Mouse (Mus musculus): ENCODE data around the gene Anks3.

The Anks3 gene

GRCm38 (mm10) chr16:4968426-4968825 is 4.4 kb upstream of the Anks3 start:
- no peak for DNase-seq (ENCODE audit: low read depth, low spot score)

- DNase-seq (ENCODE audit: low read depth, low spot score), result peak; percentile 53
Observed at GRCm38 (mm10) chr16:4965392-4966129, 1.6 kb upstream of the Anks3 start.

GRCm38 (mm10) chr16:4964731-4965391 is 856 bp upstream of the Anks3 start:
- DNase-seq (ENCODE audit: low read depth, low spot score), result peak; percentile 58

GRCm38 (mm10) chr16:4963346-4963745 is 659 bp downstream of the Anks3 start:
- no peak for DNase-seq (ENCODE audit: low read depth, low spot score)

- no peak for DNase-seq (ENCODE audit: low read depth, low spot score)
Observed at GRCm38 (mm10) chr16:4960260-4960659, 3.7 kb downstream of the Anks3 start.

- DNase-seq (ENCODE audit: low read depth, low spot score), result peak; percentile 81
Observed at GRCm38 (mm10) chr16:4957446-4957845, 6.6 kb downstream of the Anks3 start.

GRCm38 (mm10) chr16:4956609-4957008 is 7.4 kb downstream of the Anks3 start:
- DNase-seq (ENCODE audit: low read depth, low spot score), result peak; percentile 58

- DNase-seq (ENCODE audit: low read depth, low spot score), result no peak
Observed at GRCm38 (mm10) chr16:4947378-4947777, 16.6 kb downstream of the Anks3 start.

GRCm38 (mm10) chr16:4946155-4946554 is 17.9 kb downstream of the Anks3 start:
- DNase-seq (ENCODE audit: low read depth, low spot score), result no peak

- DNase-seq (ENCODE audit: low read depth, low spot score), result no peak
Observed at GRCm38 (mm10) chr16:4945415-4945814, 18.6 kb downstream of the Anks3 start.

GRCm38 (mm10) chr16:4943431-4943830 is 20.6 kb downstream of the Anks3 start:
- DNase-seq (ENCODE audit: low read depth, low spot score), result no peak

- no peak for DNase-seq (ENCODE audit: low read depth, low spot score)
Observed at GRCm38 (mm10) chr16:4942868-4943267, 21.1 kb downstream of the Anks3 start.

- DNase-seq (ENCODE audit: low read depth, low spot score), result no peak
Observed at GRCm38 (mm10) chr16:4941016-4941415, 23.0 kb downstream of the Anks3 start.

GRCm38 (mm10) chr16:4940311-4940850 is 23.6 kb downstream of the Anks3 start:
- no peak for DNase-seq (ENCODE audit: low read depth, low spot score)

- peak; percentile 72 for DNase-seq (ENCODE audit: low read depth, low spot score)
Observed at GRCm38 (mm10) chr16:4939412-4939811, 24.6 kb downstream of the Anks3 start.

GRCm38 (mm10) chr16:4938989-4939388 is 25.0 kb downstream of the Anks3 start:
- peak; percentile 97 for DNase-seq (ENCODE audit: low read depth, low spot score)

GRCm38 (mm10) chr16:4938461-4938860 is 25.5 kb downstream of the Anks3 start, which contains the start of gene Nudt16l1:
Gene Nudt16l1, plus strand, starts transcription at chr16:4938761.
- no peak for DNase-seq (ENCODE audit: low read depth, low spot score)

GRCm38 (mm10) chr16:4937351-4938190 is 26.4 kb downstream of the Anks3 start:
- DNase-seq (ENCODE audit: low read depth, low spot score), result no peak

GRCm38 (mm10) chr16:4935931-4936703 is 27.9 kb downstream of the Anks3 start:
- DNase-seq (ENCODE audit: low read depth, low spot score), result peak; percentile 61

GRCm38 (mm10) chr16:4935430-4935829 is 28.6 kb downstream of the Anks3 start:
- no peak for DNase-seq (ENCODE audit: low read depth, low spot score)

GRCm38 (mm10) chr16:4932429-4932828 is 31.6 kb downstream of the Anks3 start:
- DNase-seq (ENCODE audit: low read depth, low spot score), result no peak

Measured in brain, adult 2 months (tissue).